Mouse (Mus musculus) intestine, postnatal 0 days (tissue): ENCODE measurements at regions not wholly inside any gene's neighbourhood (a gene's known extent, or its start where the extent isn't known, plus 50 kb on each side); places are given as distances from the start of the nearest gene placed in this dataset.

Source experiments
- ATAC-seq: fragments of 200-750 bp; cut with Nextera tagmentation; 2 replicates; pipeline ENCODE4 v1.8.0; 2017; ENCODE audit warnings: mild to moderate bottlenecking, moderate TSS enrichment, moderate library complexity
- H3K27ac ChIP-seq: fragments of 300-500 bp; sonication (generic); 2 replicates; pipeline ENCODE4 v1.5.1; 2014; ENCODE audit warnings: mild to moderate bottlenecking, low read depth, low read length, moderate library complexity
- H3K27me3 ChIP-seq: fragments of 300-500 bp; sonication (generic); replicated peaks from 2 replicates; pipeline ENCODE4 v1.6.1; 2014; ENCODE audit warnings: low read length, mixed read lengths; ENCODE audit not compliant: control insufficient read depth, insufficient read depth
- H3K36me3 ChIP-seq: fragments of 300-500 bp; sonication (generic); 2 replicates; pipeline ENCODE4 v1.6.1; 2014; ENCODE audit warnings: mild to moderate bottlenecking, moderate library complexity; ENCODE audit not compliant: control insufficient read depth, insufficient read depth
- H3K4me1 ChIP-seq: fragments of 300-500 bp; sonication (generic); replicated peaks from 2 replicates; pipeline ENCODE4 v1.6.1; 2014; ENCODE audit warnings: antibody characterized with exemption, low read length, mixed read lengths; ENCODE audit not compliant: control insufficient read depth, insufficient read depth
- H3K4me2 ChIP-seq: fragments of 300-500 bp; sonication (generic); replicated peaks from 2 replicates; pipeline ENCODE4 v1.6.1; 2014; ENCODE audit warnings: low read depth, mild to moderate bottlenecking, moderate library complexity
- H3K4me3 ChIP-seq: fragments of 300-500 bp; sonication (generic); 2 replicates; pipeline ENCODE4 v1.5.1; 2014; ENCODE audit warnings: low read depth, low read length
- H3K9ac ChIP-seq: fragments of 300-500 bp; sonication (generic); 2 replicates; pipeline ENCODE4 v1.6.1; 2014; ENCODE audit warnings: mild to moderate bottlenecking, low read depth, low read length
- H3K9me3 ChIP-seq: fragments of 300-500 bp; sonication (generic); 2 replicates; pipeline ENCODE4 v1.6.1; 2016; ENCODE audit warnings: mixed run types; ENCODE audit not compliant: control insufficient read depth
- CTCF ChIP-seq: sonication (generic); IDR thresholded peaks from 2 replicates; pipeline ENCODE4 v1.5.1; 2016; ENCODE audit warnings: low read depth, mild to moderate bottlenecking, control low read depth, antibody characterized with exemption, moderate library complexity
- WGBS: fragments of 180-500 bp; shearing (Covaris S2); extraction: QIAGEN DNeasy Blood & Tissue Kit; methylation state at CpG from one replicate; pipeline ENCODE4 v1.1.7; 2014; 5-methylcytosine and 5-hydroxymethylcytosine counted together

DNA sequence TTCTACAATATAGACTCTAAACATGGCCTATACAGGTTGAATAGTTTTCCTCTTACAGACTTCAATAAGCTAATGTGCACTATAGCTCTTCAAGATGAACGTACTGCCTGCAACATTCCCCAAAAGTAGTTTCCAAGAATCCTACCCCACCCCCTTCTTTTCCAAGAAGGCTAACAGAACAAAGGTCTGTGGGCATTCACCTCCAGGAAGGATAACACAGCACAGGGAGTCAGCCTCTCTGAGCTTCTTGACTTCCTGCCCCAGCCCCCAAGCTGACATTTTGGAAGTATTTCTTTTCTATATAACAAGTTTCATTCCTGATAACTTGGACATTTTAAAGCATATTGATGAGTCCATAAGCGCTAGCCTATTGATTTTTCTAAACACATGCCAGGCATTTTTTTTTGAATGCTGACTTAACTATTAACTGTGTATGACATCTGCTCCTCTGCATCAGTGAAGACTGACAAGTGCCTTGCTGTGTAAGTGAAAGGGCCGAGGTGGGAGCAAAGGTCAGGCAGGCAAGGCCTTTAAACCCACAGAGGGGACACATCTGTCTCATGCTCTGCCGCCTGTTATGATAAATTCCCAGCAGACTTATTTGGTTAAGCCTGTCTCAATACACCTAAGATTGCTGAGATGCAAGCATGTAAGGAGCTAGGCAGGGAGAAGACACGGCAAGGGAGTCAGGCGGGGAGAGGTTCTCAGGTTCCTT is 93.8 kb upstream of the Rnaseh2b start:
- Histone ChIP-seq H3K4me3 (no peak overlapping the region), H3K9ac (no peak overlapping the region), H3K9me3 (no peaks in the 10 kb centered on the region), H3K4me2 (no peak overlapping the region), H3K27me3 (no peaks in the 10 kb centered on the region), H3K27ac (no peak overlapping the region), H3K36me3 (no peaks in the 10 kb centered on the region), H3K4me1 (0 out of 2 replicates have a peak, but pooled peaks cover 3% of the 10 kb centered on the region)
- TF ChIP-seq CTCF, result no peak
- WGBS, result 50% methylated on average over 6 of the region's 6 CpGs
- ATAC-seq, result no peak

DNA sequence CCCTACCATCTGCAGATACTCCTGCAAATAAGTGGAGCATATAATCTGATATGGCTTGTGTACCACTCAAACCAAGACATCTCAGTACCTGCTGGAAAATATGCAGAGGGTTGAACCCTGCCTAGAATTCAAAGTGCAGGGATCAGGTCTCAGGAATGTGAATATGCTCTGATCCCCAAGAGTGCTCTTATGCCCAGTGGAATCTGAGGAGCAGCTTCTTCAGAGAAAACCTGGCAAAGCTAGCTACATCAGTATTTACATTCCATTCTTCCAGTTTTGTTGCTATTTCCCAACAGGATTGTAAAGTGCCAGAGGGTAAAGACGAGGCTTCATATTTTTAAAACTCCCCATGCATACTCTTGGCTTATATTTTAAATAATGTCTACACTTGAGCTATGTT is 77.3 kb upstream of the Rnaseh2b start:
- Histone ChIP-seq H3K27me3 (no peaks in the 10 kb centered on the region), H3K36me3 (no peaks in the 10 kb centered on the region), H3K9ac (no peak overlapping the region), H3K9me3 (no peaks in the 10 kb centered on the region), H3K27ac (no peak overlapping the region), H3K4me3 (no peak overlapping the region), H3K4me2 (no peak overlapping the region), H3K4me1 (no peaks in the 10 kb centered on the region)
- TF ChIP-seq CTCF, result no peak
- no peak for ATAC-seq
- 32% methylated on average over 1 of the region's 1 CpGs for WGBS

DNA sequence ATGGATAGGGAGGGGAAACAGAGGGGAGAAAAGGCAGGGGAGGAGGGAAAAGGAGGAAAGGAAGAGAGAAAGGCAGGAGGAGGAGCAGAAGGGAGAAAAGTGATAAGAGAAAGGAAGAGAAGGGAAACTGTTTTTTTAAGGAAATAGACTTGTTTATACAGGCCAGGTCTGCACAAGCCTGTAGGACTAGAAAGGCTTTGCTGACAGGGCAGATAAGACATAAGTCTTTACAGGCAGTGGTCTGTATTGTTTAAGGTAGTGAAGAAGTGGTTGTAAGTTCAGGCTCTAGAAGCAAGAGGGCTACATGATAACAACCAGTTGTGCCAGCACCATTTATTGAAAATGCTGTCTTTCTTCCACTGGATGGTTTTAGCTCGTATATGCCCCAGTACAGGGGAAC is 75.4 kb upstream of the Rnaseh2b start:
- no peaks in the 10 kb centered on the region for H3K27me3 ChIP-seq
- no peak overlapping the region for H3K4me2 ChIP-seq
- no peak overlapping the region for H3K9ac ChIP-seq
- H3K4me1 ChIP-seq, result no peaks in the 10 kb centered on the region
- no peaks in the 10 kb centered on the region for H3K9me3 ChIP-seq
- 60% methylated on average over 1 of the region's 1 CpGs for WGBS
- no peak overlapping the region for H3K4me3 ChIP-seq
- TF ChIP-seq CTCF, result no peak
- no peaks in the 10 kb centered on the region for H3K36me3 ChIP-seq
- no peak overlapping the region for H3K27ac ChIP-seq
- ATAC-seq, result no peak

DNA sequence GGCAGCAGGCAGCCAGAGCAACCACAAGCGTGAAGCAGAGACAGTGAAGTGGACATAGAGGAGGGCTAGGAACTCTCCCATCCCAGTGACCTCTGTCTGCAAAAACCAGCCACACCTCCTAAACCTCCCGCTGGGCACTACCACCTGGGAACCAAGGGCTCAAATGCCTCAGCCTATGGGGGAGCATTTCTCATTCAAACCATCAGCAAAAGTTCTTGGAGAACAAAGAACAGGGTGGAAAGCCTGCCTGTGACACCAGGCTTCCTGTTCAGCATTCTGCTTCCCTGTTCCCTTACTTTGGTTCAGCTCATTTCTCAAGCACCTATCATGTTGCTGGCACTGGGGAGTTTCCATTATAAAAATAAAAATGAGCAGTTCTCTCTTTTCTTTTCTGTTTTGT is 74.4 kb upstream of the Rnaseh2b start:
- no peaks in the 10 kb centered on the region for H3K4me1 ChIP-seq
- H3K9ac ChIP-seq, result no peak overlapping the region
- no peak for ATAC-seq
- no peaks in the 10 kb centered on the region for H3K27me3 ChIP-seq
- H3K36me3 ChIP-seq, result no peaks in the 10 kb centered on the region
- WGBS, result 79% methylated on average over 2 of the region's 2 CpGs
- no peak overlapping the region for H3K4me3 ChIP-seq
- no peaks in the 10 kb centered on the region for H3K9me3 ChIP-seq
- H3K4me2 ChIP-seq, result no peak overlapping the region
- no peak for TF ChIP-seq CTCF
- no peak overlapping the region for H3K27ac ChIP-seq

DNA sequence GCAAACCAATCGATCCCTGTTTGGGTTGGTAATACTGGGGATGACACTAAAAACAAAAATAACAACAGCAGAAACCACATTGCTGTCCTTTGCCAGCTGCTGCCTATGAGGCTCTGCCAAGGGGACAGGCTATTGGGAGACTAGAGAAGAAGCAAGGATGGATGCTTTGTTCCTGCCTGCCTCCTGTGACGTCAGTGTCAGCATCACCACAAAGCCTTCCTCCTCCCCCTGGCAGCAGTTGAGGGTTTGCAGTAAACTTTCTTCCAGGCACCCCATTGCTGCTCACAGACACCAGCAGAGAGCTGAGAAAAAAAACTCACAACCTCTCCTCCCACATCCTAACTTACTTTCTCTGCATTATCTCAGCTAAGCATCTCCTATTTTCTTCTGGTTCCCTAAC is 73.7 kb upstream of the Rnaseh2b start:
- no peak for TF ChIP-seq CTCF
- no peak for ATAC-seq
- WGBS, result 55% methylated on average over 2 of the region's 2 CpGs

DNA sequence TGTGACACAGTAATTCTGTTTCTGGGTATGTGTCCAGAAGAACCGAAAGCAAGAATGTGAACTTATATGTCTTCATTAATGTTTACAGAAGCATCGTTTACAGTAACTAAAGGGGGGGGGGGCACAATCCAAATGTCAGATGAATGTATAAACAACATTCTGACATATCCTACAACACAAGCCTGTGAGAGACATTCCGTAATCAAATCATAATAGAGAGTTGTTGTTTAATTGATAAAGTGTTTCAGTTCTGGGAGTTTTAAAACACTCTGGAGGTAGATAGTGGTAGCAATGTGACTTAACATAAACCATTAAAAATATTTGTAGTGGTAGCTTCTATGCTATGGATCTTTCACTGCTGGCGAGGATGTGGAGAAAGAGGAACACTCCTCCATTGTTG is 71.6 kb upstream of the Rnaseh2b start:
- Histone ChIP-seq H3K27ac (no peak overlapping the region), H3K9me3 (no peaks in the 10 kb centered on the region), H3K36me3 (no peaks in the 10 kb centered on the region), H3K27me3 (no peaks in the 10 kb centered on the region), H3K4me3 (no peak overlapping the region), H3K9ac (no peak overlapping the region), H3K4me2 (no peak overlapping the region), H3K4me1 (no peaks in the 10 kb centered on the region)
- no peak for TF ChIP-seq CTCF
- ATAC-seq, result no peak
- 73% methylated on average over 4 of the region's 4 CpGs for WGBS

More for the DNA sequence above, 73.7 kb upstream of the Rnaseh2b start:
- no peaks in the 10 kb centered on the region for H3K36me3 ChIP-seq
- no peak overlapping the region for H3K4me2 ChIP-seq
- no peak overlapping the region for H3K9ac ChIP-seq
- no peak overlapping the region for H3K27ac ChIP-seq
- no peaks in the 10 kb centered on the region for H3K9me3 ChIP-seq
- H3K4me3 ChIP-seq, result no peak overlapping the region
- no peaks in the 10 kb centered on the region for H3K27me3 ChIP-seq
- H3K4me1 ChIP-seq, result no peaks in the 10 kb centered on the region
